Mouse (Mus musculus) right cerebral cortex, adult 18-20 months (tissue): ENCODE results near the gene Exoc6b.

Experiments used
- DNase-seq: peaks from one replicate; pipeline ENCODE4 v3.0.0; 2022; ENCODE audit warnings: mixed read lengths

Exoc6b gene

GRCm38 (mm10) chr6:84708631-84709030, 360.7 kb downstream of the Exoc6b start:
- no peak for DNase-seq

- no peak for DNase-seq
Measured at GRCm38 (mm10) chr6:84699579-84699978, 369.7 kb downstream of the Exoc6b start.

- no peak for DNase-seq
Measured at GRCm38 (mm10) chr6:84698288-84698673, 371.0 kb downstream of the Exoc6b start.

GRCm38 (mm10) chr6:84697474-84698287, 371.6 kb downstream of the Exoc6b start:
- no peak for DNase-seq

GRCm38 (mm10) chr6:84693844-84694243, 375.5 kb downstream of the Exoc6b start:
- no peak for DNase-seq

- DNase-seq: no peak
Measured at GRCm38 (mm10) chr6:84693204-84693603, 376.1 kb downstream of the Exoc6b start.

GRCm38 (mm10) chr6:84691907-84692306, 377.4 kb downstream of the Exoc6b start:
- DNase-seq: no peak

GRCm38 (mm10) chr6:84677770-84678169, 391.5 kb downstream of the Exoc6b start:
- DNase-seq: no peak

- DNase-seq: no peak
Measured at GRCm38 (mm10) chr6:84674936-84675335, 394.4 kb downstream of the Exoc6b start.

- DNase-seq: no peak
Measured at GRCm38 (mm10) chr6:84674136-84674535, 395.2 kb downstream of the Exoc6b start.

GRCm38 (mm10) chr6:84661451-84662112, 407.7 kb downstream of the Exoc6b start:
- DNase-seq: no peak

- DNase-seq: no peak
Measured at GRCm38 (mm10) chr6:84660982-84661381, 408.3 kb downstream of the Exoc6b start.

GRCm38 (mm10) chr6:84657091-84657490, 412.2 kb downstream of the Exoc6b start:
- no peak for DNase-seq

- DNase-seq: no peak
Measured at GRCm38 (mm10) chr6:84656680-84657079, 412.6 kb downstream of the Exoc6b start.

- DNase-seq: no peak
Measured at GRCm38 (mm10) chr6:84651902-84652301, 417.4 kb downstream of the Exoc6b start.

GRCm38 (mm10) chr6:84647197-84647596, 422.1 kb downstream of the Exoc6b start:
- no peak for DNase-seq

- no peak for DNase-seq
Measured at GRCm38 (mm10) chr6:84646696-84647095, 422.6 kb downstream of the Exoc6b start.

- DNase-seq: no peak
Measured at GRCm38 (mm10) chr6:84641062-84641431, 428.3 kb downstream of the Exoc6b start.

- no peak for DNase-seq
Measured at GRCm38 (mm10) chr6:84640324-84641061, 428.8 kb downstream of the Exoc6b start.

GRCm38 (mm10) chr6:84638206-84638605, 431.1 kb downstream of the Exoc6b start:
- DNase-seq: no peak

- no peak for DNase-seq
Measured at GRCm38 (mm10) chr6:84631588-84631987, 437.7 kb downstream of the Exoc6b start.

GRCm38 (mm10) chr6:84630276-84630675, 439.0 kb downstream of the Exoc6b start:
- no peak for DNase-seq

- DNase-seq: no peak
Measured at GRCm38 (mm10) chr6:84628831-84629230, 440.5 kb downstream of the Exoc6b start.

GRCm38 (mm10) chr6:84626398-84626797, 442.9 kb downstream of the Exoc6b start:
- no peak for DNase-seq
